Mouse (Mus musculus) colon, adult 2 months (tissue): ENCODE data around the gene B9d1. TPM values are rescaled to one million over a fixed set of nuclear protein-coding genes. Genes with fewer than 3 reads are reported as not detected.

Experiments used
- polyA plus RNA-seq: library from polyadenylated mRNA; depleted of rRNA; stranded (reverse); fragments of >200 nt; gene quantifications from 2 replicates; pipeline ENCODE4 v1.2.3, GENCODE M21; 2012; rRNA removed

The B9d1 gene
- 14.2 and 22.8 TPM in 2 replicates for polyA plus RNA-seq

GRCm38 (mm10) chr11:61504713-61505257 is at the start of gene B9d1:
TSS of gene B9d1 (plus strand) at chr11:61505144.

GRCm38 (mm10) chr11:61484613-61485540 is 20.1 kb upstream of the B9d1 start, which contains the start of gene Mfap4:
TSS of gene Mfap4 (plus strand) at chr11:61485431.

GRCm38 (mm10) chr11:61494129-61494997 is 10.6 kb upstream of the B9d1 start, which contains the start of gene Mapk7:
TSS of gene Mapk7 (minus strand) at chr11:61494406.

Other genes starting within 250 kb of the B9d1 start
- 75.6 and 94.9 TPM in 2 replicates for gene Aldh3a2, start 237.7 kb upstream of the B9d1 start, polyA plus RNA-seq
- gene Slc47a2, start 162.3 kb upstream of the B9d1 start, polyA plus RNA-seq, result 0.19 TPM in 1 of 2 replicates, not detected in the other
- gene Slc47a1, start 126.8 kb upstream of the B9d1 start, polyA plus RNA-seq, result 0.24 and 0.33 TPM in 2 replicates
- 1.2 TPM in 2 replicates for gene Rnf112, start 51.0 kb upstream of the B9d1 start, polyA plus RNA-seq
- 147 and 156 TPM in 2 replicates for gene Mfap4, start 19.7 kb upstream of the B9d1 start, polyA plus RNA-seq
- 27.4 and 29.0 TPM in 2 replicates for gene Mapk7, start 10.7 kb upstream of the B9d1 start, polyA plus RNA-seq
- gene Epn2, start 74.5 kb downstream of the B9d1 start, polyA plus RNA-seq, result 19.4 and 20.3 TPM in 2 replicates
- 4.9 and 5.9 TPM in 2 replicates for gene Grap, start 148.1 kb downstream of the B9d1 start, polyA plus RNA-seq
- gene Fam83g, start 178.9 kb downstream of the B9d1 start, polyA plus RNA-seq, result 19.0 and 22.9 TPM in 2 replicates
- 0.10 TPM in 1 of 2 replicates, not detected in the other for gene Slc5a10, start 215.7 kb downstream of the B9d1 start, polyA plus RNA-seq